Mouse (Mus musculus) intestine, embryonic 15.5 days (tissue): ENCODE data around the gene Itpka. TPM values are rescaled to one million over a fixed set of nuclear protein-coding genes. Genes with fewer than 3 reads are reported as not detected.

ENCODE experiments used
- ATAC-seq: fragments of 200-750 bp; cut with Nextera tagmentation; 2 replicates; pipeline ENCODE4 v1.8.0; 2017; ENCODE audit warnings: moderate TSS enrichment, moderate library complexity
- H3K27ac ChIP-seq: fragments of 300-500 bp; sonication (generic); 2 replicates; pipeline ENCODE4 v1.5.1; 2015; ENCODE audit warnings: mild to moderate bottlenecking, inconsistent platforms
- H3K27me3 ChIP-seq: fragments of 300-500 bp; sonication (generic); replicated peaks from 2 replicates; pipeline ENCODE4 v1.6.1; 2015; ENCODE audit warnings: inconsistent platforms
- H3K36me3 ChIP-seq: fragments of 300-500 bp; sonication (generic); 2 replicates; pipeline ENCODE4 v1.6.1; 2015; ENCODE audit warnings: inconsistent platforms
- H3K4me1 ChIP-seq: fragments of 300-500 bp; sonication (generic); replicated peaks from 2 replicates; pipeline ENCODE4 v1.6.1; 2015; ENCODE audit warnings: inconsistent platforms
- H3K4me2 ChIP-seq: fragments of 300-500 bp; sonication (generic); replicated peaks from 2 replicates; pipeline ENCODE4 v1.6.1; 2015; ENCODE audit warnings: mild to moderate bottlenecking, inconsistent platforms
- H3K4me3 ChIP-seq: fragments of 300-500 bp; sonication (generic); replicated peaks from 2 replicates; pipeline ENCODE4 v1.5.1; 2015; ENCODE audit warnings: inconsistent platforms
- H3K9ac ChIP-seq: fragments of 300-500 bp; sonication (generic); 2 replicates; pipeline ENCODE4 v1.6.1; 2015; ENCODE audit warnings: inconsistent platforms
- H3K9me3 ChIP-seq: fragments of 300-500 bp; sonication (generic); 2 replicates; pipeline ENCODE4 v1.6.1; 2016; ENCODE audit warnings: inconsistent platforms
- WGBS: fragments of 180-500 bp; shearing (Covaris S2); methylation state at CpG from one replicate; pipeline ENCODE4 v1.1.7; 2015; 5-methylcytosine and 5-hydroxymethylcytosine counted together
- polyA plus RNA-seq: library from polyadenylated mRNA; unstranded; fragments of >200 nt; fragmentation: Nextera tagmentation; extraction: Ambion mirVana; gene quantifications from 2 replicates; pipeline ENCODE4 v1.2.1, GENCODE M21; 2015

Itpka gene
- polyA plus RNA-seq, 1 experiment from 2014 or later: 9.7 TPM

DNA sequence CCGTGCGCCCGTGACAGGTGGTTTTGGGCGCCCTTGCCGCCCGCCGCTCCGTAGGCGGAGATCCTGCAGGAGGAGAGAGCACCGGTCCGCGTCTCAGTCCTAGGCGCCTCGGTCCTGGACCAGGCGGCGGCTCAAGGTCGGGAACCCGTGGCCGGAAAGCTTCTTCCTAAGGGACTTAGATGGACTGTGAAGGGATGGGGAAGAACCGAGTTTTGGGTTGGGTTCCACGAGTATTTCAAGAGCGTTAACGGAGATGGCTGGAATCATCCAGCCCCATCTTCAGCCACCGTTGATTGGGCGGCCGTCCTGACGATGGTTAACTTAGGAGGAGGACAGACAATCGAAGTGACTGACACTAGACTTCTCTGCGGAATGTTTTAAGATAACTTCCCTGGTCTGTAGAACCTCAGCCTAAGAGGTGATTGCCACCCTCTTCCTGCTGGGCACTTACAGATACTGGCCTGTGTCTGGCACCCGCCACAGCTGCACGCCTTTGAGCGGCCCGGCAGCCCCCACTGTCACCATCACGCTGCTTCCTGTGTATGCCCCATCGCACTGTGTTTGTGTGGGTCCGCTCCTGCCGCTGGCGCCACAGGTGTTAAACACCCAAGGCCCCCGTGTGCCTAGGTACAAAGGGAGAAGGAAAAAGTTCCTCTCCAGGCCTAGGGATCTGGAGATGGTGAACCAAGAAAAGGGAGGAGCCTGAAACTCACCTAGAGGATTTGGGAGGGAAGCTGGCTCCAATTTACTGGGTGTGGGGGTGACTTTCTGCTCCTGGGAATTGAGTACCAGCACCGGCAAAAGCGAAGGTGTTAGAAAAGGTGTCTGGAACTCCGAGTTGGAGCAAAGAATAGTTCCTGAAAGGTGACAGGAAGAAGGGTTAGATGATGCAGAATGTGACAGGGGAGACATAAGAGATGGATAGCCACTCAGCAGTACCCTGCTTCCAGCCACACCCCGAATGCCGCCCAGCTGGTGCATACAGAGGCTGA is 17.0 kb downstream of the Itpka start:
- peak; percentile 16 for ATAC-seq
- Histone ChIP-seq H3K36me3 (peaks cover 2% of the 10 kb centered on the region; the same call in 1 of the 2 replicates), H3K4me3 (peak overlapping the region; percentile 65), H3K27ac (no peak overlapping the region), H3K27me3 (peaks cover 43% of the 10 kb centered on the region), H3K4me1 (peaks cover 16% of the 10 kb centered on the region), H3K9me3 (no peaks in the 10 kb centered on the region), H3K9ac (peak overlapping the region; percentile 63; the same call in 1 of the 2 replicates), H3K4me2 (peak overlapping the region; percentile 99)
- WGBS: 7% methylated on average over 44 of the region's 44 CpGs

DNA sequence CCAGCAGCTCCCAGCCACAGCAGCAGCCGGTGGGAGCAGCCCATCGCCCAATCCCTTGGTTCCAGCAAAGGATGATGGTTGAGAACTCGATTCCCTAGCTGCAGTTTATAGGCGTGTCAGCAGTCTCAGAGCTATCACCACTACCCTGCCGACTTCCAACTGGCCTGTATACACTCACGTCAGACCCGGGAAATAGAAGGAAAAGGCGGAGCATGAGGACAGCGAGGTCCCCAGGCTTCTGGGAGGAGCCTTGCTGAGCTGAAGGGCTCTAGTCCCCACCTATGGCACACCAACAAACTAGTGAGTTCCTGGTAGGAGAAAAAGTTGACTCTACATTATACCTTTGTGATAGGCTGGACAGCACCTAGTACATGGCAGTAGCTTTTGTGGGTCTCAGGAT is 18.1 kb downstream of the Itpka start, which contains the start of gene Ltk:
Gene Ltk, minus strand, starts transcription at position 181 of the 400 bp plus-strand sequence.
- Histone ChIP-seq H3K4me3 (no peak within 1 kb of the TSS), H3K27ac (no peak within 1 kb of the TSS), H3K36me3 (peaks cover 9% of the 10 kb centered on the region; the same call in 1 of the 2 replicates), H3K9ac (no peak within 1 kb of the TSS), H3K4me1 (peaks cover 16% of the 10 kb centered on the region), H3K9me3 (no peaks in the 10 kb centered on the region), H3K4me2 (peak within 1 kb of the TSS; percentile 99), H3K27me3 (peaks cover 43% of the 10 kb centered on the region)
- ATAC-seq: peak; percentile 14; the same call in 1 of the 2 replicates
- WGBS: 12% methylated on average over 9 of the region's 9 CpGs

DNA sequence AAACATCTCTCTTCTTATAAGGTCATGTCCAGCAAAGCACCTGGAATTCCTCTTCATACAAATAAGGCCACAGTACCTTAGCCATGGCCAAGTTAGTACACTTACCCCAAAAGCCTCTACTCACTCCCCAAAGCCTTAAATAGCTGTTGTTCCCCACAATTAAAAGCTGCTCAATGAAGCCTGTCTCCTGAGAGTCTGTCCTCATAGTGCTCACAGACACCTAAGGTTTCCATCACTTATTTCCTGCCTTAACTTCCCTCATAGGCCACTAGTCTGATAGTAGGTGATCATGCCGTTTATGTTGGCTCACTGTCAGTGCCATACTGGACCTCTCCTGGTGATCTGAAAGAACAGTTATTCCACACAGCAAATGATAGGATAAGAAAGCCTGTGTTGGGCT is 20.1 kb downstream of the Itpka start:
- H3K4me3 ChIP-seq: no peak overlapping the region
- 69% methylated on average over 1 of the region's 1 CpGs for WGBS
- no peak overlapping the region for H3K9ac ChIP-seq
- no peak overlapping the region for H3K4me2 ChIP-seq
- H3K4me1 ChIP-seq: peaks cover 16% of the 10 kb centered on the region
- peaks cover 18% of the 10 kb centered on the region; the same call in 1 of the 2 replicates for H3K36me3 ChIP-seq
- ATAC-seq: no peak
- no peak overlapping the region for H3K27ac ChIP-seq
- H3K9me3 ChIP-seq: no peaks in the 10 kb centered on the region
- H3K27me3 ChIP-seq: peaks cover 30% of the 10 kb centered on the region

GRCm38 (mm10) chr2:119763924-119764323 is 21.8 kb downstream of the Itpka start:
- H3K27me3 ChIP-seq: peaks cover 14% of the 10 kb centered on the region
- 74% methylated on average over 4 of the region's 4 CpGs for WGBS
- H3K9me3 ChIP-seq: no peaks in the 10 kb centered on the region
- no peak overlapping the region for H3K4me2 ChIP-seq
- H3K36me3 ChIP-seq: peaks cover 27% of the 10 kb centered on the region
- H3K27ac ChIP-seq: no peak overlapping the region
- no peak overlapping the region for H3K9ac ChIP-seq
- H3K4me3 ChIP-seq: no peak overlapping the region
- H3K4me1 ChIP-seq: 0 out of 2 replicates have a peak, but pooled peaks cover 3% of the 10 kb centered on the region
- no peak for ATAC-seq

DNA sequence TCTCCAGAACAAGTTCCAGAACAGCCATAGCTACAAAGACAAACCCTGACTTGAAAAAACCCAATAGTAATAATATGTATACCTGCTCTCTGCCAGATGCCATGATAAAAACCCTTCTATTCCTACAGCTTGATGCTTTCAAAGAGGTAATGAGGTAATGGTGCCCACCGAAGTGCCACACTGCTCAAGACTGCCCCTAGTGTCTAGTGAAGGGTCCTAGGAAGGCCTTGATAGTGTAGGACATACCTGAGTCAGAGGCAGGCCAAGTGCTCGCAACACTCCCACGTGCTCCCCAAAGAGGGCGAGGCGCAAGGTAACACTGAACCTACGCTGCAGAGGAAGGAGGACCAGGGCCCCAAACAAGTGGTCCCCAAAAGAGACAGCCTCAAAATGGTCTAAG is 25.1 kb downstream of the Itpka start:
- H3K36me3 ChIP-seq: peaks cover 53% of the 10 kb centered on the region
- ATAC-seq: 0 out of 2 replicates have a peak, but pooled peaks have one; percentile 23
- H3K9ac ChIP-seq: no peak overlapping the region
- no peak overlapping the region for H3K27ac ChIP-seq
- H3K9me3 ChIP-seq: no peaks in the 10 kb centered on the region
- H3K4me2 ChIP-seq: no peak overlapping the region
- H3K4me3 ChIP-seq: no peak overlapping the region
- no peaks in the 10 kb centered on the region for H3K27me3 ChIP-seq
- 91% methylated on average over 6 of the region's 6 CpGs for WGBS
- H3K4me1 ChIP-seq: no peaks in the 10 kb centered on the region

DNA sequence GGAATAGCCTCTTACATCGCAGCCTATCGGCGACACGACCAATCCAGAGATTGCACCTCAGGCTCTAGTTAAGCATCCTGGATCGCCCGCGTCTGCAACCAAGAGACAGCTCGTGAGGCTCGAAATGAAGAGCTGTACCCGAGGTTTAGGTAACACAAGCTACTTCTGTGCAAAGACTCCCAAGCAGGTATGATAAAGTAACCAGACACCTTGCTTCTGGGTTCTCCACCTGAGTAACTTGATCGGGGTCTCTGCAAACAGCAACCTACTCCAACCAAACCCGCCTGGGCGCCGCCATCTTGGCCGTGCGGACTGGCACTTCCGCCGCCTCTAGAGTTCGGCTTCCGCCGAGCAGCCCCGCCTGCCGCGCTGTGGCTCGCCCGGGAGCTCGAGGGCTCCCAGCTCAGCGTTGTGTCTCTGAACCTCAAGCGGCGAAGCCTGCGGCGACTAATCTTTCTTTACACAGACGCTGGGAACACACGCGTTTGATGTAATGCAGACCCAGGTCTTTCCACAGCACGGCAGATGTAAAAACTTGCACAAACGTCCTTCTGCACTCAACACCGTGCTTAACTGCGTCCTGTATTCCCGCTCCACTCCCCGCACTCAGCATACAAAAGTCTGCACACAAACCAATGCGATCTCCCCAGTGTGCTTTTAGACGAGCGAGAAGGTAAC is 45.2 kb downstream of the Itpka start, which contains the start of gene Rpap1:
Gene Rpap1, minus strand, starts transcription at position 332 of the 678 bp plus-strand sequence.
- H3K4me1 ChIP-seq: peaks cover 3% of the 10 kb centered on the region; the same call in 1 of the 2 replicates
- WGBS: under 1% methylated on average over 44 of the region's 44 CpGs
- no peaks in the 10 kb centered on the region for H3K27me3 ChIP-seq
- peak; percentile 97 for ATAC-seq
- H3K9me3 ChIP-seq: no peaks in the 10 kb centered on the region
- peak within 1 kb of the TSS; percentile 73 for H3K27ac ChIP-seq
- peak within 1 kb of the TSS; percentile 63 for H3K4me3 ChIP-seq
- no peaks in the 10 kb centered on the region for H3K36me3 ChIP-seq
- peak within 1 kb of the TSS; percentile 59 for H3K9ac ChIP-seq
- H3K4me2 ChIP-seq: peak within 1 kb of the TSS; percentile 86

- Histone ChIP-seq H3K36me3 (no peaks in the 10 kb centered on the region), H3K9ac (no peak overlapping the region), H3K4me3 (no peak overlapping the region), H3K4me1 (peaks cover 3% of the 10 kb centered on the region; the same call in 1 of the 2 replicates), H3K4me2 (no peak overlapping the region), H3K27me3 (no peaks in the 10 kb centered on the region; the same call in 1 of the 2 replicates), H3K9me3 (no peaks in the 10 kb centered on the region), H3K27ac (no peak overlapping the region)
- WGBS: 89% methylated on average over 2 of the region's 2 CpGs
- ATAC-seq: no peak
Observed at GRCm38 (mm10) chr2:119789996-119790395, 47.9 kb downstream of the Itpka start.

DNA sequence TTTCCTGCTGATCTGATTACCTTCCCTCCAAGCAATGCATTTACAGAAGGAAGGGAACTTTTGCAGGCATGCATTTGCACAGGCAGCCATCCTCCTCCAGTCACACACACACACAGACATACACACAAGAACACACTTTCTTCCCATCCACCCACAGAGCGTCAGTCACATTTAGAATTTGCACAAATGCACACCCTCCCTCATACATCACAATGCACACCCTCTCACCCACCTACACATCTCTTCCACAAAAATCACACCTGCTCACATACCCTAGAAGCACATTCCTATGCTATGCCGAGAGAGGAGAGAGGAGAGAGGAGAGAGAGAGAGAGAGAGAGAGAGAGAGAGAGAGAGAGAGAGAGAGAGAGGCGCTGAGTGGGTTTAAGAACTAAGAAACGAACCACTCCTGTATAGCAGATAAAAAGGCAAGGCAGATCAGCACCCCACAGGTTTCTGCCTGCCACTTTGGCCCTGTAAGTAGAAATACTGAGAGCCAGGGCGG is 55.2 kb downstream of the Itpka start, which contains the start of gene Tyro3:
Gene Tyro3, plus strand, starts transcription at position 455 of the 505 bp plus-strand sequence.
- Histone ChIP-seq H3K27ac (no peak within 1 kb of the TSS), H3K4me3 (0 out of 2 replicates have a peak within 1 kb of the TSS, but pooled peaks have one; percentile 0), H3K4me2 (0 out of 2 replicates have a peak within 1 kb of the TSS, but pooled peaks have one; percentile 96), H3K9me3 (no peaks in the 10 kb centered on the region), H3K27me3 (peaks cover 2% of the 10 kb centered on the region; the same call in 1 of the 2 replicates), H3K4me1 (peaks cover 15% of the 10 kb centered on the region), H3K36me3 (no peaks in the 10 kb centered on the region), H3K9ac (no peak within 1 kb of the TSS)
- WGBS: 71% methylated on average over 5 of the region's 5 CpGs
- ATAC-seq: no peak

- Histone ChIP-seq H3K9ac (no peak overlapping the region), H3K36me3 (no peaks in the 10 kb centered on the region), H3K9me3 (no peaks in the 10 kb centered on the region), H3K4me2 (peak overlapping the region; percentile 96; the same call in 1 of the 2 replicates), H3K27ac (no peak overlapping the region), H3K4me1 (peaks cover 23% of the 10 kb centered on the region), H3K4me3 (0 out of 2 replicates have a peak overlapping the region, but pooled peaks have one; percentile 0), H3K27me3 (peaks cover 2% of the 10 kb centered on the region; the same call in 1 of the 2 replicates)
- ATAC-seq: no peak
- 11% methylated on average over 13 of the region's 13 CpGs for WGBS
Observed at GRCm38 (mm10) chr2:119798246-119798927, 56.2 kb downstream of the Itpka start.

DNA sequence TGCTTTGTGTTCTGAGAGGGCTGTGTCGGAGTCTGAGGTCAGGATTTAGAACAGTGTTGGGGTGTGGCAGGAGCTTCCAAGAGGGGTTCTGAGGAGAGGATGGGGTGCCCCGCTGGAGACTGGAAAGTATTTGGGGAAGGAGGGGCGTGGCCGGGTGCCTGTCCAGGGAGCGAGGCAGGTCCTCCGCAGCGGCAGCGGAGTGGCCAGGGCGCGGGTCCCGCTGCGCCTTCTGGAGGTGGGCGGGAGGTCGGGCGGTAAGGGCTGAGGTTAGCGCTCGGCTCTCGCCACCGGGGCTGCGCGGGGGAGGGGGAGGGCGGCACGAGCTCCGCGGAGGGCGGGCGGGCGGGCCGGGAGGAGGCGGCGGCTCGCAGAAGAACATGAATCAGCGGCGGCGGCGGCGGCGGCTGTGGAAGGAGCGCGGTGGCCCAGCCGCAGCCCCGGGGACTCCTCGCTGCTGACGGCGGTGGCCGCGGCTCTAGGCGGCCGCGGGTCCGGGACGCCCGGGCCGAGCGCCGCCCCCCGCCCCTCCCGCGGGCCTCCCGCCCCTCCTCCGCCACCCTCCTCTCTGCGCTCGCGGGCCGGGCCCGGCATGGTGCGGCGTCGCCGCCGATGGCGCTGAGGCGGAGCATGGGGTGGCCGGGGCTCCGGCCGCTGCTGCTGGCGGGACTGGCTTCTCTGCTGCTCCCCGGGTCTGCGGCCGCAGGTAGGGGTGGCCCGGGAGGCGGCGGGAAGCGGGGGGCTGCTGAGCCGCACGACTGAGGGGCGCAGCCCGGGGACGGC is 57.2 kb downstream of the Itpka start:
- peak overlapping the region; percentile 96 for H3K4me2 ChIP-seq
- no peaks in the 10 kb centered on the region for H3K9me3 ChIP-seq
- WGBS: under 1% methylated on average over 52 of the region's 89 CpGs
- H3K27ac ChIP-seq: peak overlapping the region; percentile 27; the same call in 1 of the 2 replicates
- ATAC-seq: peak; percentile 85
- 0 out of 2 replicates have a peak, but pooled peaks cover under 1% of the 10 kb centered on the region for H3K36me3 ChIP-seq
- peaks cover 23% of the 10 kb centered on the region for H3K4me1 ChIP-seq
- H3K27me3 ChIP-seq: peaks cover 2% of the 10 kb centered on the region; the same call in 1 of the 2 replicates
- H3K4me3 ChIP-seq: peak overlapping the region; percentile 70
- peak overlapping the region; percentile 76 for H3K9ac ChIP-seq
